Mouse (Mus musculus): Measurements from ENCODE around the gene Pitpnb.

Gene Pitpnb

DNA sequence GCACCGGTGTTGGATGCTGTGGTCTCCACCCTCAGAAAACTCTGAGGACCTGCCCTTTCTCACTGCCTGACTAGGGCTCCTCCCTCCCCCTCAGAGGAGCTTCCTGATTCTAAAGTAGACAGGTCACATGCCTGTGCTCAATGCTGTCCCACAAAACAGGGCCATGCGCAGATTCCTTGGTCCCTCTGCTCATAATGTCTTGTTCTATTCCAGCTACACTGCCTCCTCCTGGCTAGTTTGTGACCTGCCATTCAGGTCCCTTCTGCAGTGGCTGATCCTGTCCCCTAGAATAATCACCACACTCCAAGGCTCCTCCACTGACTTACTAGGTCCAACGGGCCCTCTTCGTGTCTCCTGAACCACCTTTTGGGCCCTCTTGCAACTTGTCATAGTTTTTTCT, 65.6 kb downstream of the Pitpnb start:
- no peak for DNase-seq (ENCODE audit: low spot score)

DNA sequence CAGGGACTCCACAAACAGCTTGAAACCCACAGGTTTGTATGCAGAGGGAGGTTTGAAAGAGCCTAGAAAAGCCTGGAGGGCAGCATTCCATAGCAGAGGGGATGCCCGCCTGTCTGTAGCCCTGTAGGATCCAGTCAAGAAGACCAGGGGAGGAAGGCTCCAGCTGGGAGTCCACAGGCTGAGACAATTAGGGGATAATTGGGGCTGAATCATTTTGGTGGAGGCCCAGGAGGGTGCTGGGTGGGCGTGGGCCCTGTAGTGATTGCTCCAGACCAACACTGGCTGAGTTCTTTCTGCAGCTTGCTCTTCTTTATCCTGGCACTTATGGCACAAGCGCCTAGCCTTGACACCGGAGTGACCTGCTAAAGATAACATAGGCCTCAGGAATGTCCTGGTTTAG, 67.9 kb downstream of the Pitpnb start:
- no peak for DNase-seq (ENCODE audit: low spot score)

DNA sequence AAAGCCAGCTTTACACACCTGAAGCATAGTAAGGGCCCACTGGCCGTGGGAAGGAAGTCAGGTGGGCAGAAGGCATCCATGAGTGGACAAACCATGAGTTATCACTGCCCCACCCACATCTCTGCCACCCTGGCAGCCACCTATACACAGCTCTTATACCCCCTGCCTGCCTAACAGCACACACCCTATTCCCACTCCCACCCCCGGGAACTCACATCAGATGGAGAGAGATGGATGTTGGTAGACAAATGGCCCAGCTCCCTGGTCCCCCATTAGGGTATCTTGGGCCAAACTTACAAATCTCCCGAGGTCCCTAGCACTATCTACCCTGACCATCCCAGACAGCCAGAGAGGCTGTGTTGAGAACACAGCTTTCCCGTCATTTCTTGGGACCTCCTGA, 68.7 kb downstream of the Pitpnb start:
- DNase-seq (ENCODE audit: low spot score) = no peak

DNA sequence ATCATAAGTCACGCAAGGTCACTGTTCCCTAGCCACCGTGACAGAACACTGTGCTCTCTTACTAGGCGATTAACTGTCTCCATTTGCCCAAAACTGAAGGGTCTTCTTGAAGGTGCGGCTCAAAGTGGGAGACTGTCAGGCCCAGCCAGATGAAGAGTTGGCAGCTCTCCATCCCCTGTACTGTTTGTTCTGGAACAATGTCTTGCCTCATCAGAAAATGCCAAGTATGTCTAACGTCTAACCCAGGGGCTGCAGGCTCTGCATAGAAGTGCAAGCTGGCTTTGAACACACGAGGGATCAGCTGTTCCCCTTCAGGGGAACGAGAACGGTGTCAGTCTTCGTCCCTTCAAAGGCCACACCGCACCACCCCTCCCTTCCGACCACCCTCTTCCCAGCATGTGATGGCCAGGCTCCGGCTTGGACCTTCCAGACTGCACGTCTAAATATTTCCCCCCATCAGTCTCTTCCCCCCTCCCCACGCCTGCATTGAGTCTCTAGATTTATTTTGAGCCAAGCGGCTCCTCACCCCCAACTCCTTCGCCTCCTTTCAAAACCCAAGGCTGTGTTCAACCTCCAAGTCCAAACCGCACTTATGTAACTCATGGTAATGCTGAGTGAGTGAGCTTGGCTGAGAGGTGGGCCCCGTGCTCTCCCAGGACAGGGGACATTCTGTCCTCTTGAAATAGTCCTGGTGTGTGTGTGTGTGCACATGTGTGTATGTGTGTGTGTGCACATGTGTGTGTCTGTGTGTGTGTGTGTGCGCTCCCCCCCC, 71.5 kb downstream of the Pitpnb start:
- no peak for DNase-seq (ENCODE audit: low spot score)

DNA sequence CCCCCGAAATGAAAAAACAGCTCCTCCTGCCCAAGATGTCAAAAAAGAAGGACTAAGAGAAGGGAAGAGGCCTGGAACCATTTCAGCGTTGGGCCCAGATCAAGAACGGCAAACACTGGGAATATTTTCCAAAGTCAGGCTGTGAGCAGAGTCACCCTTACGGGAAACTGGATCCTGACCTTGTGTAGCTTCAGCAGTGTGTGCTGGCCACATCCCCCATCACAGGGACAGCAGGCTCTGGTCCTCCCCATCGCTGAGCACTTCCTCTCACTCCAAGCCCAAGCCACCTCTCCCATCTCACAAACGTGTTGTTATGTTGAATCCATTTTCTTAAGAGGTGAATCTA, 72.1 kb downstream of the Pitpnb start:
- no peak for DNase-seq (ENCODE audit: low spot score)

DNA sequence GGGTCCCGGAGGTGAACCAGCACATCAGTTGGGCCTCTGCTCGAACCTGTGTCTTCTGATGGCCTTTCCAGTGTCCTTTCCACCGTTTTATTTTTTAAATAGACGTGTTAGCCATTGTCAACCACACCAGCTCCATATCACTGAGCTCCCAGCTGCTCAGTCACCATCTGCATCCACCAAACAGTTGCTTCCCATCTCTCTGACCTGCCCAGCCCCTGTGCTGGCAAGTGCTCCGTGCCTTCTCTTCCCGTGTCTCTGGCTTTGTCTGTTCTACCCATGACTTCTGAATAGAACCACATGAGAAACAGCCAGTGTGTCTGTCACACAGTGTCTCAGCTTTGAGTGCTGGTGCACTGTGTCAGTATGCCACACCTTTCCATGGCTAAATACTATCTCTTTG, 74.2 kb downstream of the Pitpnb start:
- DNase-seq (ENCODE audit: low spot score) = no peak

DNA sequence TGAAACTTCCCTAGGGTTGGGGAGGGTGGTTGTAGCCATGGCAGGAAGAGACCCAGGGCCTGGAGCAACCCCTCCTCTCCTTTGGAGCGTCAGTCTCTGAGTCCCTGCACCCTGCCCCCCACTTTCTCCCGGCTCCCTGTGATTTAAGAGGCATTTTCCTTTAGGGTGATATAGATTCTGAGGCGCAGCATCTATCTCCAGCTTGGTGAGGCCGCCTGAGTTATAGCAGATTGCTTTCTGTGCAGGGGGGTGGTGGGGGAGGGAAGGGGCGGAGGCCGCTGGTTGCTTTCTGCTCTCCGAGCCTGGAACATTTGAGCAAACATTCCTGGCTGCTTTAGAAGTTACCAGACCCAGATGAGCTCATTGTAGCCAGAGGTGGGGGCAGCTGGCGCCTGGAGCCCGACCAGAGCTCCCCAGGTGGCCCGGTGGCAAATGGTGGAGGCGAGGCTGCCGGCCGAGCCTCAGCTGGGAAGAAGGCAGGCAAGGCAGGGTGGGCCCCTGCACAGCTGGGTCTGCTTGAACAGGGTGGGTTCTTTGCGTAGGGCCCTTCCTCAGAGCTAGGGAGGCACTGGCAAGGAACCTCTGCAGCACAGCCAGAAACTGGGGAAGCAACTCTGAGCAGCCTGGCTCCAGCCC, 78.0 kb downstream of the Pitpnb start:
- no peak for DNase-seq (ENCODE audit: low spot score)

DNA sequence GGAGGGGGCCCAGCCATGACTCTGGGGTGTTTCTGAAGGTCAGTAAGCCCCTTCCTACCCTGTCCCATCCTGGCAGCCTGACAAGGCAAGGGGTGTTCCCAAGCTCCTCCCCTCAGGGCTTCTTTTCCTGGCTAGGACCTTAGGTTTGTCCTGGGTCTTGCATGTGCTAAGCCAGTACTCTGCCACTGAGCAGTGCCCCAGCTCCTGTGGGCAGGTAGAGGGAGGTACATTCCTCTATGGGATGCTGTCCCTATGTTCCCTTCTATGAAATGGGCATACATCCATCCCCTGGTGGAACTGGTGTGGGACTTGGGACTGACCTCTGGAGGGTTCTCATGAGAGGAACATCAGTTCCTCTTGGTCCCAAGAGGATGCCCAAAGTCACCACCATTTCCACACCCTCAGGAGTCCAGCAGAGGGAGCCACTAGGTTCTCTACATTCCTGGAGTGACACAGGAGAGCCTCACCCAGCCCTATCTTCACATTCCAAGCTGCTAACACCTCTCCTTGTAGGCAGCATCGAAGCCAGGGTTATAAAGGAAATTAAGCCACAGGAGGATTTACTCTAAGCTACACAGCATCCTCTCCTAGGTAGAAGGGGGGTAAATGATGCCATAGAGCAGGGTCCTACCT, 79.0 kb downstream of the Pitpnb start:
- no peak for DNase-seq (ENCODE audit: low spot score)

DNA sequence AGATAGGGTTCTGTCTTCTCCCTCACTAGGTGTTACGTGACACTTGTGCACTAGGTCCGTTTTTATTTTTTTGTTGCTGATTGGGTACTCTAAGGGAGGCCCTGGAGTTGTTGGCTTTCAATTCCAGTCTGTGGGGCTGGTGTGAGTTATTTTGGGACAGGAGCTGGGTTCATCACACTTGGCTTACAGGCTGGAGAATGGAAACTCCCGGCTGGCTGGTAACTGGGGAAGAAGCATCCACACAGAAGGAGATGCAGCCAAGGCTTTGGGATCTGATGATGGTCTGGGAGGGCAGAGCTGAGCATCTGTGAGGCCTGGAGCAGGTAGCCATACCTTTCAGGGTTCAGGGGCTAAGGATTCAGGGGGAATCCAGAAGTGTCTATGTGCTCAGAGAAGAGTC, 80.1 kb downstream of the Pitpnb start:
- DNase-seq (ENCODE audit: low spot score) = no peak

DNA sequence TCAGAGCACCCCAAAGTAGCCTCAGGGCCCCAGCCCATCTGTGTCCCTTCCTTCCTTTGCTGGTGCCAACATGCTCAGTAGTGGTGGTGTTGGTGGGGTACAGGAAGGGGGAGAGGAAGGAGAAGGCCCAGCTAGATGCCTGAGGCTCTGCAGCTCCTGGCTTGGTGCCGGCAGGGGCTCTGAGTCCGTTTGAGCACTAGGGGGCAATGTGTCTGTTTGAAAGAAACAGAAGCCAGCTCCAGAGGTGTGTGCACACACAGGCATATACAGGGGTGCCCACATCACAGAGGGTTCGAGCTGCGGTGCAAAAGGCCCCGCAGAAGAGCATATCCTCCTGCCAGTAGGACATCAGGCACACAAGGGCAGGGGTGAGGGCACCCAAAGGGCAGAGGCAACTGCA, 83.6 kb downstream of the Pitpnb start:
- peak; percentile 64 for DNase-seq (ENCODE audit: low spot score)

DNA sequence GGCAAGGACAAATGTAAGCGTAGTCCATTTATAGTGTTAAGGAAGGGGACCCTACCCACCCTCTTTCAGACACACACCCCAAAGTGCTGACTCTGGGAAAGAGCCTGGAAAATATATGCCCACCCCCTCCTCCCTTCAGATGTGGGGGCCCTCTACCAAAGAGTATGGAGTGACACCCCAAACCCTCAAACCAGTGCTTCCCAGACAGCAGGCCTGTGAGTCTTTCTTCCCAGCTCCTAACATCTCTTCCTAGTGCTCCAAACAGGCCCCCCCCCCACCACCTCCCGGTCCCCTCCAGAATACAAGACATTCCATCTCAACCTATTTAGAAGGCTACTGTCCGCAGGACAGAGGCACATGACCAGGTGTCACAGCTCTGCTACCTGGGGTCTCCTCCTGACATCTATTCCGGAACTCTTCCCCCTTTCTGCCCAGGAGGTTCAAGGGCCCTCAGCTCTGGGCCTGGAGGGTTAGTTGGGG, 84.2 kb downstream of the Pitpnb start:
- no peak for DNase-seq (ENCODE audit: low spot score)

DNA sequence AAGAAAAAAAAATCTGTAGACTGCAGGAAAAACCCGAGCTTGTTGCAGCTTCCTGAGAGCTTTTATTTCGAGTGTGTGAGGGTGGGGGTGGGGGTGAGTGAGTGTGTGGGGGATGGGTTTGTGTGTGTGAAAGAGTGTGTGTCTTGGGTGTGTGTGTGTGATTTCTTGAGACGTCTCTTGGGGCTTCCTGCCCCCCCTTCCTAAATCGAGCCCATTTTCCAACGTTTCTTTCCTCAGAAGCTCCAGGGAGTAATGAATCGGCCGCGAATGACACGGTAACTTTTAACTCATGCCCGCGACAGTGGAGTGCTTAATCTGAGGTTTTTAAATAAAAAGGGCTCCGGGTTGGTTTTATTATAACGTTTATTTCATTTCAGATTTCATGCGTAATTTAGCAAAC, 85.0 kb downstream of the Pitpnb start:
- DNase-seq (ENCODE audit: low spot score) = no peak

DNA sequence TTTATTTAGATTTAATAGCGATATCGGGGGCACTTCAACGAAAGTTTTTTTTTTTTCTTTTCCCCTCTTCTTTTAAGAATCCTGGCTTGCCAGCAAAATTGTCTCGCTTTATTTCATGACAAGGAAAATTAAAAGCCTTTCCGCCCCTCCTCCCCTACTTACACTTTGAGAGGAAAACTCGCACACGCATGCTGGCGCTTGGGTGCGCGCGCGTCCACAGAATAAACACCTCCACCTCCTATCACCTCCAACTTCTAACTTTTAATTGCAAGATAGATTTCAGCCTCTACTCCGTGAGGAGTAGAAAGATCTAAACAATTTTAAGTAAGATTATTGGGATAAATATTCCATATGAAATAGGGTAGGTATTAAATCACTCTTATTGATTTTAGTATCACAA, 85.5 kb downstream of the Pitpnb start:
- DNase-seq (ENCODE audit: low spot score) = no peak

DNA sequence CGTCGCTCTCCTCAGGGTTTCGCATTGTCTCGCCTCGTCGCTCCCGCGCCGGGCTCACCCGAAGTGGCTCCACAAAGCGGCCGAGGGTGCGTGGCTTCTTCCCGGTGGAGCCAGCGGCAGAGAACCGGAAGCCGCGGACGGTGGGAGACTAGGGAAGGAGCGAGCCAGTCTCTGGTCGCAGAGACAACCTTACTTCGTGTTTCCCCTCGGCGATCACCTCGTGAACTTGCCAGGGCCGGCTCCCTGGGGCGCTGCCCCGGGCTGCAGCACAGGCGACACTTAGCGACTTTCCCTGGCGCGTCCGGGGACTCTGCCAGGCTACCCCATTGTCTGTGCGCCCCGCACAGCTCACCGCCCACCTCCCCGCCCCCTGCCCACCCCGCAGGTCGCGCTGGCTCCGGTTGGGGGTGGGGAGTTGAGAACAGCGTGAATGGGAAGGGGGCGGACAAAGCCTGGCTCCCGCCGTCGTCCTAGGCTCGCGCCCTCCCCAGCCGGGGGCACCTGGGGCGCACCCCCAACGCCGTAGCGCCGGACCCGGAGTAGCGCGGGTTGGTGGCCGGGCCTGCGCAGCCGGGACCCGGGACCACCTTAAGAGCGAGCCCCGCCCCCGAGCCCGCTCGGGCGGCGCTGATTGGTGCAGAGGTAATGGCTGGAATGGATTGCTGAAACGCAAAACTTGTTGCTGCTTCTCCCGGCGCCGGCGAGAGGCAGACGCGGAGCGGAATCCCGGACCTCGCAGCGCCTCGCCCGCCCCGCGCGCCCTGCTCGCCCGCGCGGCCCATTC, 86.2 kb downstream of the Pitpnb start, which contains the start of gene Mn1:
Mn1 (plus strand) TSS at position 772 of the 784 bp plus-strand sequence.
- peak; percentile 76 for DNase-seq (ENCODE audit: low spot score)

DNA sequence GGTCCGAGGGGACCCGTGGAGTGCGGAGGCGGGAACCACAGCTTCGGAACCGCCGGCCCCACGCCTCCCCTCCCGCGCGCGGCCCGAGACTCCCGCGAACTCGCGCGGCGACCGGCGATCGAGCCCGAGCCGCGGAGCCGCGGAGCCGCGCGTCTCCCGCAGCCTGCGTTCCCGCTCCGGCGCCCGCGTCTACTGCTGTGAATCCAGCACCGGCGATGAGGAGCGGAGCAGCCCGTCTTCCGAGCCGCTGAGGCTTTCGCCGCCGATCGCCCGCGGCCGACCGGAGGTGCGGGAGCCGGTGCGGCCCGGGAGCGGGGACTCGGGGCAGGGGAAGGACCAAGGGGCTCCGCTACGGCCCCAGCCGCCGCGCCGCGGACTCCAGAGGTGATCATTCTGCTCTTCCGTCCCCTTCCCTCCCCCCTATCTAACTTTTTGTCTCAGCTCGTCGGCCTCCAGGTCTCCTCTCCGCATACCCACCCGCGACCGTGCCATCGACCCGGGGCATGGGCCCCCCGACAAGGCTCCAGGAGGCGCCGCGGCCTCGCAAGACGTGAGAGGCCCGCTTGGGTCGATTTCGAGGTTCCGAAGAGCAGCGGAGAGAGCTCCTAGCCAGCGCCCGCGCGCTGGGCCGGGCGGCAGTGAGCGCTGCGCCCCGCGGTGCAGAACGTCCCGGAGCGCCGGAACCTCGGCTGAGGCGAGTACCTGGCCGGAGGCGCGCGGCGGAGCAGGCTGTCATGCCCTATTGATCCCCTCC, 87.0 kb downstream of the Pitpnb start:
- DNase-seq (ENCODE audit: low spot score) = no peak

DNA sequence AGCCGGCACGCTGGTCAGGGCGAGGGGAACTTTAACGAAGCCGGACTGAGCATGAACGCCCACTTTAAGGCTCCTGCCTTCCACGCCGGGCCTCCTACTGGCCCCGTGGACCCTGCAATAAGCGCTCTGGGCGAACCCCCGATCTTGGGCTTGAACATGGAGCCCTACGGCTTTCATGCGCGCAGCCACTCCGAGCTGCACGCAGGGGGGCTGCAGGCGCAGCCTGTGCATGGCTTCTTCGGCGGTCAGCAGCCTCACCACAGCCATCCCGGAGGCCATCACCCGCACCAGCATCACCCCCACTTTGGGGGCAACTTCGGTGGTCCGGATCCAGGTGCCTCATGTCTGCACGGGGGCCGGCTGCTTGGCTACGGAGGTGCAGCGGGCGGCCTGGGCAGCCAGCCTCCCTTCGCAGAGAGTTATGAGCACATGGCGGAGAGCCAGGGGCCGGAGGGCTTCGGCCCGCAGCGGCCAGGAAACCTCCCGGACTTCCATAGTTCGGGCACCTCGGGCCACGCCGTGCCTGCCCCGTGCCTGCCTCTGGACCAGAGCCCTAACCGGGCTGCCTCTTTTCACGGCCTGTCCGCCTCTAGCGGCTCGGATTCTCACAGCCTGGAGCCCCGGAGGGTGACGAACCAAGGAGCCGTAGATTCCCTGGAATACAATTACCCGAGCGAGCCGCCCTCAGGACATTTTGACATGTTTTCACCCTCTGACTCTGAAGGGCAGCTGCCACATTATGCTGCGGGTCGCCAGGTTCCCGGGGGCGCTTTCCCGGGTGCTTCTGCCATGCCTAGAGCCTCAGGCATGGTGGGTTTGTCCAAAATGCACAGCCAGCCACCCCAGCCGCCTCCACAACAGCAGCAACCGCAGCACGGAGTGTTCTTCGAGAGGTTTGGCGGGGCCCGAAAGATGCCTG, 87.9 kb downstream of the Pitpnb start:
- no peak for DNase-seq (ENCODE audit: low spot score)

DNA sequence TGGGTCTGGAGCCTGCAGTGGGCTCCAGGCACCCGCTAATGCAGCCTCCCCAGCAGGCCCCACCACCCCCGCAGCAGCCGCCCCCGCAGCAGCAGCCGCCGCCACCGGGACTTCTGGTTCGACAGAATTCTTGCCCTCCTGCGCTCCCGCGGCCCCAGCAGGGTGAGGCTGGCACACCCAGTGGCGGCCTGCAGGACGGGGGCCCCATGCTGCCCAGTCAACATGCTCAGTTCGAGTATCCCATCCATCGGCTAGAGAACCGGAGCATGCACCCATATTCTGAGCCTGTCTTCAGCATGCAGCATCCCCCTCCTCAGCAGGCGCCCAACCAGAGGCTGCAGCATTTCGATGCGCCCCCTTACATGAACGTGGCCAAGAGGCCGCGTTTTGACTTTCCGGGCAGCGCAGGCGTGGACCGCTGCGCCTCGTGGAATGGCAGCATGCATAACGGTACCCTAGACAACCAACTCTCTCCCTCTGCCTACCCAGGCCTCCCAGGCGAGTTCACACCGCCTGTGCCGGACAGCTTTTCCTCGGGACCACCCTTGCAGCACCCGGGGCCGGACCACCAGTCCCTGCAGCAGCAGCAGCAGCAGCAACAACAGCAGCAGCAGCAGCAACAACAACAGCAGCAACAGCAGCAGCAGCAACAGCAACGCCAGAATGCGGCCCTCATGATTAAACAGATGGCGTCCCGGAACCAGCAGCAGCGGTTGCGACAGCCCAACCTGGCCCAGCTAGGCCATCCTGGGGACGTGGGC, 88.7 kb downstream of the Pitpnb start:
- no peak for DNase-seq (ENCODE audit: low spot score)

DNA sequence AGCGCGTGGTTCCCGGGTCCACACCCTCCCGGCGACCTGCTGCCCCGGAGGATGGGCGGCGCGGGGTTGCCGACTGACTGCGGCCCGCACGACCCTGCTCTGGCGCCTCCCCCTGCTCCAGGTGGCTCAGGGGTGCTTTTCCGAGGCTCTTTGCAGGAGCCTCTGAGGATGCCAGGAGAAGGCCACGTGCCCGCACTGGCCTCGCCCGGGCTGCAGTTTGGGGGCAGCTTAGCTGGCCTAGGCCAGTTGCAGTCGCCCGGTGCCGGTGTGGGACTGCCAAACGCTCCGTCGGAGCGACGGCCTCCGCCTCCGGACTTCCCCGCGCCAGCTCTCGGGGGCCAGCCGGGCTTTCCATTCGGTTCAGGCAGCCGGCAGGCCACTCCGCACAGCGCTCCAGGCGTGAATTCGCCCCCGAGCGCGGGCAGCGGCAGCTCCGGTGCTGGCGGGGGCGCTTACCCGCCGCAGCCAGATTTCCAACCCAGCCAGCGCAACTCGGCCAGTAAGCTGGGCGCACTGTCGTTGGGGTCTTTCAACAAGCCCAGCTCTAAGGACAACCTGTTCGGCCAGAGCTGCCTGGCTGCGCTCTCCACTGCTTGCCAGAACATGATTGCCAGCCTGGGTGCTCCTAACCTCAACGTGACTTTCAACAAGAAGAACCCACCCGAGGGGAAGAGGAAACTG, 89.6 kb downstream of the Pitpnb start:
- no peak for DNase-seq (ENCODE audit: low spot score)

DNA sequence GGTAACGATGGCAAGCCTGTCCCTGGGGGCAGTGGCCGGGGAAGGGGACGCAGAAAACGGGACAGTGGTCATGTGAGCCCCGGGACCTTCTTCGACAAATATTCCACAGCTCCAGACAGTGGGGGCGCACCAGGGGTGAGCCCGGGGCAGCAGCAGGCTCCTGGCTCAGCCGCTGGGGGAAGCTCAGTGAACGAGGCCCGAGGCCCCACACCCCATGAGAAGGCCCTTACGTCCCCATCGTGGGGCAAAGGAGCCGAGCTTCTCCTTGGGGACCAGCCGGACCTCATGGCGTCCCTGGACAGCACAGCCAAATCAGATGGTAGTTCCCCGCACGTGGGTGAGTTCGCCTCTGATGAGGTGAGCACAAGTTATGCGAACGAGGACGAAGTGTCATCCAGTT, 90.3 kb downstream of the Pitpnb start:
- DNase-seq (ENCODE audit: low spot score) = no peak

All from ovary, postnatal 10 days (tissue).